Mouse (Mus musculus): ENCODE data around the gene Gm10837.

The Gm10837 gene

GRCm38 (mm10) chr14:122479461-122480109, 10.8 kb upstream of the Gm10837 start:
- DNase-seq = no peak

- no peak for DNase-seq
Observed at GRCm38 (mm10) chr14:122480355-122480754, 10.0 kb upstream of the Gm10837 start.

GRCm38 (mm10) chr14:122481181-122481580, 9.2 kb upstream of the Gm10837 start:
- DNase-seq = no peak

DNA sequence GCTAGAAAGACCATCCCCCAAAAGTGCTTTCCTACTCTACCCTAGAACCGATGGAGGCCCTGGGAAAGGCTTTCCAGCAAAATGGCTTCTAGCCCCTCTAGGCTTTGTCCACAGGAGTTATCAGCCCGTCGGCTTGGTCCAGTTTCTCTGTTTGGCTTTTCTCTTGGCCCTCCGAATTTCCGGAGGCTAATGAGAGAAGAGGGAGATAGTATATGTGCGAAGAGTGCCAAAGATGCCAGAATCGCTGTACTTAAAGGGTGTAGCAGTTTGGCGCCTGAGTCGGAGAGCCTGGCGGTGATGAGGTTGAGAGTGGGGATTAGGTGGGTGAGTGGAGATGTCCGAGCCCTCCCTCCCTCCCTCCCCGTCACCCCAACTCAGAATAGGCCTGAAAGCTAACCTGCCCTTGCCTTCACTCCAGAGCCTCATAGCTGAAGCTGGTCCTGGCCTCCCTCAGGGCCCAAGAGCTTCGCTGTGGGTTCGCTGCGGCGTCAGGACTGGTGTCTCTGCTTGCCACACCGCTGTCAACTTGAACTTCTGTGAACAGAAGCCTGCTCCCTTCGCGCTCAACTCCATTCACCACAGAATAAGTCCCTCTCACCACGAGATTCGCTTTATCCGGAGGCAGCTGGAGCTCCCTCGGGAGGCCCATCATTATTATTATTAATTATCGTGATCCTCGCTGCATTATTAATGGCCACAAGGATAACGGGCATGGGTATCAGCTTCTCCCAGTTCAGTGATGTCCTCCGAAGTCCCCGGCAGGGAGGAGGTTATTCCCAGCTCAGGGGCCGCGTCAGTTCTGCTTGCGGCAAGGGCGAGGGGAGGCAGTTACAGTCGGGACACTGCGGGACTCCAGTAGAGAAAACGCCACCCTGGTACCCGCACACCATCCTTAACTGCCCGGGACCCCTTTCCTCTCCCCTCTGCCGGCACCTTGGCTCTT, 8.0 kb upstream of the Gm10837 start:
- no peak for DNase-seq

DNA sequence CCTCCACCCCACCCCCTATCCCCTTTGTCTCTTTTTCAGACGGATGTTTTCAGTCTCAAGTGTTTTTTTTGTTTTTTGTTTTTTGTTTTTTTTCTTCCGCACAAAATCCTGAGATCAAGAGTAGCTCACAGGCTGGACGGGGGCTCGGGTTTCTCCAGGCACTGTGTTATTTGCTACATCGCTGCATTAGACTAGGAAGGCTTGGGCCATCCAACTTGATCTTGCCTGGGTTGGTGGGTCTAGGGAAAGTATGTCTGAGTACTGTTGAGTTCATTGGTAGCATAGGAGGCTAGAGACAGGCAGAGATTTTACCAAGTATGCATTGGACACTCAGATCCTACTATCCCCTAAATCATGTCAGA, 7.4 kb upstream of the Gm10837 start:
- DNase-seq = no peak

DNA sequence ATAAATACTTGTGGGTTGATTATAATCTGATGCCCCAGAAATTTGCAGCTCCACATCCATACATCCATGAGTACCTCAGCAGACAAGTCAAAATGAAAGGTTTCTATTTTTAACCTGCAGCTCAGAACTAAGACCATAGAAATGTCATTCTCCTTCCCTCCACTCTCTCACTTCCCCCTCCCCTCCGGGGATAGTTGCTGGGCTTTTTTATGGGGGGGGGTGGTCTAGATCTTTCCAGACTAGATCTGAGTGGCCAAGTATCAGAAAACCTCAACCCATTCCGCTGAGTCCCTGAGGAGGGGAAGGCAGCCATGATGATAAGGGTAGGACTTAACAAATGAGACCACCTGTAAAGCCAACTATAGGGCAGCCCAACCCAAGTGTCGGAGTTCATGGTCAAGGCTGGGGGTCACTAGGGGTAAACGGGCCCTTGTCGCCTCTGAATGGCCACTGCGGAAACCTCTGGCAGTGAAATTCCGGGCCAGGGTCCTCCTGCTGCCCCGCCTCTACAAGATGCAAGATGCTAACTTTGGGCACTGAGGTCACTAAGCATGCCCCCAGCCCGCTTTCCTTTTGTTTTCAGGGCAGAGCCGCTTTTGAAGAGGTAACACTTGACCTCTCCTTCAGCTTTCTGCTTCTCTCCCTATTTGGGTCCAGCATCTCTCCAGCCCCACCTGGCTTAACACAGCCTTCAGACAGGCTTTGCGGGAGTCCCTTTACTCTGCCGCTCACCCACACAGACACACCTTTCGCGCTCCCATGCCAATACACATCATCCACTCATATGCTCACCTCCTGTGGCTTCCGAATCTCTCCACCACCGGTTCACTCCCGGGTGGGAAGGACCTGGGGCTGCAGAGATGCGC, 6.6 kb upstream of the Gm10837 start:
- DNase-seq = no peak

DNA sequence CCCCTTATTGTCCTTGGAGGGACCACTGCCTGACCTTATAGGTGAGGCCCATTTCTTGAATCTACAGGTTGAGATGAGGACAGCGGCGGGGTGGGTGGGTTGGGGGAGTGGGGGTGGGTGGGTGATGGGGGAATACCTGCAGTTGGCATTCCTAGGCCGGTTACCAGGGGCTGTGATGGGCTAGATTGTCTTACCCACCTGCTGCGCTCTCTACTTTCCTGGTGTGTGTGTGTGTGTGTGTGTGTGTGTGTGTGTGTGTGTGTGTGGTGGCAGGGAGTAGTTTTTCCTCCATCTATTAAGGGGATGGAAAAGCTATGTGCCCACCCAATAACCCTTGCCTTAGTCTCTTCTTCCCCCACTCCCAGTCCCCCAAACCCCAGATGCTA, 5.9 kb upstream of the Gm10837 start:
- DNase-seq = no peak

DNA sequence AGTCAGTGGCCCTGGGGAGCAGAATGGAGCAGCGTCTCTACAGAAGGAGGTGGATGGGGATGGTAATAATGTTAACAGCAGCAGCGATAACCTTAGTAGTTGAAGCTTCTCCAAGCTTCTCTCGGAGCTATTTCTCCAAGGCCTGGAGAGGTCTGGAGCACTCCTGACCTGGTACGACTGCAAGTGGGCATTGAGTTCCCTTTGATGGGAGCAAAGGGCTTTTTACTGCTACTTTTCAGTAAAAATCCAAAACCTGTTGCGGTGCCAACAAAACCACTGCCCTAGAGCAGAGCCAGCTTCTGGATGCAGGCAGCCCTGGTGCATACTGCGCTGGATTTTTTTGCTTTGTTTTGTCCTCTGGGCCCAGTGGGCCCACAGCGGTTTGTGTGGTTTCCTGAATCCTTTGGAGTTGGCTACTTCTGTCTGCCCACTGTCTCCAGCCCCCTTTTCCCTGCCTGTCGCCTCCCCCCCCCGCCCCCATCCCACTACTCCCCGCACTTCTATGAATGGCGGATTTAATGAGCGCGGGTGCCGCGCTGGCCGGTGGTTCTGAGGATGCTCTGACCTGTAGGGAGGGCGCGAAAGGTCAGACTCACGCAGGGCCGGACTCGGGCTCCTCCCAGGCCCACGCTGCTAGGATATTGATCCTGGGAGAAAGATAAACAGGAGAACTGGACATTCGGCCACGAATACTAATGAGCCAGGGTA, 5.4 kb upstream of the Gm10837 start:
- no peak for DNase-seq

- DNase-seq = no peak
Observed at GRCm38 (mm10) chr14:122485635-122486181, 4.7 kb upstream of the Gm10837 start.

DNA sequence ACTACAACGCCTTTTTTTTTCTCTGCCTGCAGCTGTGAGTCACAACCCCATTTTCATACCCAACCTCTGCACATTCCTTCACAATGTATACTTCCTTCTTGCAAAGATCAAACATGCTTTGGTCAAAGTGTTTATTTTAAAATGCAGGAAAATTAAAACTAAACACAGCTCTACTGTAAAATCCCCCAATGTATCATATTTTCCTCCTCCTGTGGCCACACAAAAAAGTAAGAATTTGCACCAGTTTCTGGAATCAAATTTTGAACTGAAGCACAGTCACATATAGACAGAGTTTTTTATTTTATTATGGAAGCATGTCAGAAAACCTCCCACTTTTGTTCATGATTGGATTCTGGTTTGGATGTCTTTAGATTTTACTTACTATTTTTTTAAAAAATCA, 3.8 kb upstream of the Gm10837 start:
- DNase-seq = no peak

DNA sequence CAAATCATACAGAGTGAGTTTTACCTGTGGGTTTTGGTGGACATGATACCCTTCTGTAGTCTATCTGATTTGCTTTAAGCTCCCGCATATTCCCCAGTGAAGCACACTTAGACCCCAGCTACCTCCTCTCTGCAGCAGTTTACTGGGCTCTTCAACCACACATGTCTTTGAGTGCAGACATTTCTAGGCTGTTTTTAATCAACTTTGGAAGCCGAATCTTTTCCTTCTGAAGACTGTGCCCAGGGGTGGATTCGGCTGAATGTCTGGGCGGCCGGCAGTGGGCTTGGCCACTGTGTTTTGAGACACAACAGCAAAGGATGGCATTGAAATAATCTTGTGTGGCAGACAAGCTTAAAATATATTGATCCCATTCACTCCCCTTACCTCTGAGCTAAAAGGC, 3.0 kb upstream of the Gm10837 start:
- no peak for DNase-seq

- no peak for DNase-seq
Observed at GRCm38 (mm10) chr14:122489041-122489440, 1.3 kb upstream of the Gm10837 start.

GRCm38 (mm10) chr14:122489686-122490414, 536 bp upstream of the Gm10837 start:
- DNase-seq = no peak

DNA sequence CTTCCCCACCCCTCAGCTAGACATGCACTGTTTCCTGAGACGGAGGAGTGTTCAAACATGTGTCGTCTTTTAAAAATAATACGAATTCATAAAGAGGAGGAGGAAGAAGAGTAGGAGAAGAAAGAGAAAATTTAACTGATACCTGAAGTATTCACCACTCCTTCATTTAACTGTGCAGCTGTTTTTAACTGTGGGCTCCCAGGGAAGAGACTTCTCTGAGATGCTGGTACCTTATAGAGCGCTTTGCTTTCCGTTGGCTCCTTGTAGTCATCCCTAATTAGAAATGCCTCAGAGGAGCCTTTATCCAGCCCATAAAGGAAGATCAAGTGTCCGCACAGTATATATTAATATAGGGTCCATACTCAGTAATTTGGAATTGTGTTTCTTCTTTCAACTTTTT, 1.1 kb downstream of the Gm10837 start:
- DNase-seq = no peak

- no peak for DNase-seq
Observed at GRCm38 (mm10) chr14:122492015-122492414, 1.6 kb downstream of the Gm10837 start.

GRCm38 (mm10) chr14:122509058-122509457, 18.7 kb downstream of the Gm10837 start:
- DNase-seq = no peak

- no peak for DNase-seq
Observed at GRCm38 (mm10) chr14:122511519-122511918, 21.1 kb downstream of the Gm10837 start.

GRCm38 (mm10) chr14:122513511-122514036, 23.2 kb downstream of the Gm10837 start:
- no peak for DNase-seq

- DNase-seq = no peak
Observed at GRCm38 (mm10) chr14:122528475-122528874, 38.1 kb downstream of the Gm10837 start.

GRCm38 (mm10) chr14:122534017-122534924, 43.9 kb downstream of the Gm10837 start, which contains the start of gene Pcca:
Gene Pcca, plus strand, starts transcription at chr14:122534324.
- peak; percentile 98 for DNase-seq
